Mouse (Mus musculus): Measurements from ENCODE around the gene Srrm3. TPM values are rescaled to one million over a fixed set of nuclear protein-coding genes. Genes with fewer than 3 reads are reported as not detected.
A peak's percentile ranks its signal among the peaks of the same experiment; 100 is the strongest.

Gene Srrm3
- polyA plus RNA-seq, 1 experiment from 2014 or later: 0.19 TPM

DNA sequence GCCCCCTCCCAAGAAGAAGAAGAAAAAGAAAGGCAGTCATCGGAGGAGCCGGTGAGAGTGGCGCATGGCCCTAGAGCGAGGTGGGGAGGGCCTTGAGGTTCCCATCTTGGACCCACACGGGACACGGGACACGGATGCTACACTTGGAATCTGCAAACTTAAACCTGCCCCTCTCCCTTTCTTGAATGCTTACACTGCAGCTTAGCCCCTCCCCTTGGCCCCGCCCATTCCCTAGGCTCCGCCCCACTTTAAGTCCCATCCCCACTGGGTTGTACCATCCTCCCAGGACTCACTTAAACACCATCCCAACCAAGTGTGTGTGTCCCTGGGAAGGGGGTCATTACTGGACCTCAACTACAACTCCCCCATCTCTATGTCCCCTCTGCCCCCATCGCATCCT lies 45.7 kb downstream of the Srrm3 start:
- Histone ChIP-seq H3K9me3 (peaks cover 2% of the 10 kb centered on the region), H3K4me1 (peaks cover 15% of the 10 kb centered on the region), H3K27ac (no peak overlapping the region), H3K36me3 (no peaks in the 10 kb centered on the region), H3K4me2 (replicated peaks) (no peak overlapping the region; the same call in 1 of the 2 replicates), H3K4me3 (peak overlapping the region; percentile 7; the same call in 1 of the 2 replicates), H3K9ac (no peak overlapping the region), H3K27me3 (peaks cover 90% of the 10 kb centered on the region)
- no peak for ATAC-seq (ENCODE audit: low FRiP score, low read depth)
- 2% methylated on average over 10 of the region's 10 CpGs for WGBS

DNA sequence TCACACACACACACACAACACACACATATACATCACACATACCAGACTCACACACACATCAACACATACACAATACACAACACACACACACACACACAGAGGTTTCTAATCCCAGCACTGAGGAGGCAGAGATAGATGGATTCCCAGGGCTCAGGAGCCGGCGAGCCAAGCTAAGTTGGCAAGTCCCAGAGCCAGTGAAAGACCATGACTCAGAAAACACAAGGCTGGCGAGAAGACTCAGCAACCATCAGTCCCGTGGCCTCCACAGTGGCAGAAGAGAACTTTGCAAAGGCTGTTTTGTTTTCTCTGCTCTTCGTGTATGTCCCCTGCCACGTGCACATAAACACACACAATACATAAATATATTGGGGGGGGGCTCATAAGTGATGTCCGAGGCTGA lies 47.0 kb downstream of the Srrm3 start:
- no peak overlapping the region for H3K27ac ChIP-seq
- WGBS: 63% methylated on average over 7 of the region's 7 CpGs
- H3K9ac ChIP-seq: no peak overlapping the region
- no peaks in the 10 kb centered on the region for H3K36me3 ChIP-seq
- no peak for ATAC-seq (ENCODE audit: low FRiP score, low read depth)
- H3K9me3 ChIP-seq: no peaks in the 10 kb centered on the region
- peaks cover 15% of the 10 kb centered on the region for H3K4me1 ChIP-seq
- H3K4me2 ChIP-seq (replicated peaks): no peak overlapping the region
- H3K27me3 ChIP-seq: peaks cover 99% of the 10 kb centered on the region
- no peak overlapping the region for H3K4me3 ChIP-seq

DNA sequence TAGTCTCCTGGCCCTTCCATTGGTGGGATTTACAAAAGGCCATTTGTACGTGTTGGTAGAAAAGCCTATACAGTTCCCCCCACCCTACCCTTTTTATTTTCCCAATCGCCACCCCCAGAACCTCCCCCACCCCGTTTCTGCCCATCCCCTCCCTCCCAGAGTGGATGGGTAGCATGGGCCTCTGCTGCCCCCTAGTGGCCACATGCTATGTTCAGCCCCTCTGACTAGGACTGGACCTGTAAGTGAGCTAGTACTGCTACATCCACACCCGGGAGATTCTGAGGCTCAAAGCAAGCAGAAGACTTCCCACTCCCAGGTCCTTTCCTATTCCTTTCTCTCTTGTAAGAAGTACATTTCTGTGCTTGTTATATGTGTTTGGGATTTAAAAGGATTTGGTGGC lies 48.5 kb downstream of the Srrm3 start:
- H3K4me1 ChIP-seq: peaks cover 15% of the 10 kb centered on the region
- H3K9me3 ChIP-seq: no peaks in the 10 kb centered on the region
- no peak overlapping the region for H3K4me3 ChIP-seq
- H3K36me3 ChIP-seq: no peaks in the 10 kb centered on the region
- peaks cover 95% of the 10 kb centered on the region for H3K27me3 ChIP-seq
- H3K4me2 ChIP-seq (replicated peaks): no peak overlapping the region
- no peak overlapping the region for H3K27ac ChIP-seq
- H3K9ac ChIP-seq: no peak overlapping the region
- WGBS: 1% methylated on average over 4 of the region's 4 CpGs
- no peak for ATAC-seq (ENCODE audit: low FRiP score, low read depth)

DNA sequence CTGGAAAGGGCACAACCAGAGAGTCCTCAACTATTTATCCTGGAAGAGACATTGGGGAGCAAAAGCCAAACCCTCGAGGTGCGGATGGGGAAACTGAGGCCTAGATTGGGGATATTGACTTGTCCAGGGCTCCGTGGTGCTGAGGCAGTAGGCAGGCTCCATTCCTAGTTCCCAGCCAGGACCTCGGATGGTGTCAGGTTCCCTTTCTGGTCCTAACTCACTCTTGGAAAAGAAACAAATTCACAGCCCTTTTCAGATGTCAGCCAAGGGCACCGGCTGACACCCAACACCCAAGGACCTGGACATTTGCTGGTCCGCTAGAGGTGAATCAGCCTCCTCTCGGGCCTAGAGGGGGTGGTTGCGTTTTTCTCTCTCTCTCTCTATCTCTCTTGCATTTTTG lies 60.0 kb downstream of the Srrm3 start:
- H3K4me2 ChIP-seq (replicated peaks): no peak overlapping the region
- no peak overlapping the region for H3K9ac ChIP-seq
- no peak overlapping the region for H3K4me3 ChIP-seq
- H3K9me3 ChIP-seq: no peaks in the 10 kb centered on the region
- H3K27me3 ChIP-seq: peaks cover 95% of the 10 kb centered on the region
- no peak overlapping the region for H3K27ac ChIP-seq
- 29% methylated on average over 8 of the region's 8 CpGs for WGBS
- no peak for ATAC-seq (ENCODE audit: low FRiP score, low read depth)
- no peaks in the 10 kb centered on the region for H3K36me3 ChIP-seq
- H3K4me1 ChIP-seq: peaks cover 17% of the 10 kb centered on the region

DNA sequence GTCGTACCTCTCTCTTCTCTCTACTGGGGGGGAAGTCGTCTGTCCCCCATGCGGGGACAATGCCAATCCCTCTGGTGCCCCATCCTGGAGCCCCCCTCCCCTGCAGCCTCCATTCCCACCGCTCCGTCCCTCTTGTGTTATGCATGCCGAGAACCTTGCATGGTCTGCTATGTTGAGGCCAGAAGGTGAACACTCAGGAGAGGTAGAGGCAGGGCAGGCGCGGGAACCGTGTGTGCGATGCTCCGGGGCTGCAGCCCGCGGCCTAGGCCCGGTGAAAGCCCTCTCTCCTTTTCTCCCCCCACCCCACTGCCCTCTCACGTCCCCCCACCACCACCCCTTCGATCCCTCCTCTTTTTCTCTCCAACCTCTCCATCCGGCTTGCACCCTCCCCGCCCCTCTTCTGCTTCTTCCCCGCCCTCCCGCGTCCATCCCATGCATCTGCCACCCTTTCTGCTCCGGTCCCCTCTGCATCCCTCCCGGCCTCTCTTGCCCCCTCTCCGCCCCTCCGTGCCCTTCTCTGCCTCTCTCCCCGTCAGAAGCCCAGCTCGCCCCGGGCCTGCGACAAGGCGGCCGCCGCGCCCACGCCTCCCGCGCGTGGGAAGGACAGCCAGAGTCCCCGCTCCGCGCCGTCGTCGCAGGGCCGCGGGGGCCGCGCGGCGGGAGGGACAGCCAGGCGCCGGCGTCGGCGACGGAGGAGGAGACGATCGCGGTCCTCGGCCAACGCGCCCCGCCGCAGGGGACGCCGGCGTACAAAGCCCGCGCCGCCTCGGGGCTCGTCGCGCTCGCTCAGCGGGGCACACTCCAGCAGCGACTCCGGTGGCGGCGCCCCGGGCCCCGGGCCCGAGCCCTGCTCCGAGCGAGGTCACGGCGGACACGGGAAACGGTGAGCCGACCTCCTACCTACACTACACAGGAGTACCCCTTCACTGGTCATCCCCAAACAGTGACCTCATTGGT lies 61.2 kb downstream of the Srrm3 start:
- ATAC-seq (ENCODE audit: low FRiP score, low read depth): peak; percentile 61; the same call in 1 of the 2 replicates
- Histone ChIP-seq H3K4me3 (peak overlapping the region; percentile 52), H3K4me1 (peaks cover 17% of the 10 kb centered on the region), H3K27me3 (peaks cover 95% of the 10 kb centered on the region), H3K4me2 (replicated peaks) (peak overlapping the region; percentile 90), H3K9ac (peak overlapping the region; percentile 68), H3K36me3 (no peaks in the 10 kb centered on the region), H3K27ac (no peak overlapping the region), H3K9me3 (no peaks in the 10 kb centered on the region)
- WGBS: under 1% methylated on average over 78 of the region's 89 CpGs

DNA sequence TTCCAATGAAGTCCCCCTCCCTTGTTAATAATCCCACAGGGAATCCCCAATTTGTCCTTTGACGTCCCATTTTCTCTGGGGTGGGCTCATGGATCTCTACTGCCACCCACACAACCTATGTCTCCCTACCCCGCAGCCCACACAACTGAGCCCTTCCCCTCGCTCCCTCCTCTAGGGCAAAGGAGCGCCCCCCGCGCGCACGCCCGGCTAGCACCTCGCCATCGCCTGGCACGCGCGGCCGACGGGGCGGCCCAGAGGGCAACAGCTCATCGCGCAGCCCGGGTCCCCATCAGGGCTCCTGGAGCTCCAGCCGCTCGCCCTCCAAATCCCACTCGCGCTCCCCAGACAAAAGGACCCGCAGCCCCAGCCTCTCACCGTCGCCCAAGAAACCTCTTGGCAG lies 62.0 kb downstream of the Srrm3 start:
- 0 out of 2 replicates have a peak, but pooled peaks have one; percentile 6 for ATAC-seq (ENCODE audit: low FRiP score, low read depth)
- peaks cover 17% of the 10 kb centered on the region for H3K4me1 ChIP-seq
- H3K9me3 ChIP-seq: no peaks in the 10 kb centered on the region
- no peak overlapping the region for H3K27ac ChIP-seq
- H3K9ac ChIP-seq: no peak overlapping the region
- H3K36me3 ChIP-seq: no peaks in the 10 kb centered on the region
- H3K27me3 ChIP-seq: peaks cover 99% of the 10 kb centered on the region
- H3K4me2 ChIP-seq (replicated peaks): peak overlapping the region; percentile 90
- H3K4me3 ChIP-seq: peak overlapping the region; percentile 52
- 2% methylated on average over 27 of the region's 27 CpGs for WGBS

DNA sequence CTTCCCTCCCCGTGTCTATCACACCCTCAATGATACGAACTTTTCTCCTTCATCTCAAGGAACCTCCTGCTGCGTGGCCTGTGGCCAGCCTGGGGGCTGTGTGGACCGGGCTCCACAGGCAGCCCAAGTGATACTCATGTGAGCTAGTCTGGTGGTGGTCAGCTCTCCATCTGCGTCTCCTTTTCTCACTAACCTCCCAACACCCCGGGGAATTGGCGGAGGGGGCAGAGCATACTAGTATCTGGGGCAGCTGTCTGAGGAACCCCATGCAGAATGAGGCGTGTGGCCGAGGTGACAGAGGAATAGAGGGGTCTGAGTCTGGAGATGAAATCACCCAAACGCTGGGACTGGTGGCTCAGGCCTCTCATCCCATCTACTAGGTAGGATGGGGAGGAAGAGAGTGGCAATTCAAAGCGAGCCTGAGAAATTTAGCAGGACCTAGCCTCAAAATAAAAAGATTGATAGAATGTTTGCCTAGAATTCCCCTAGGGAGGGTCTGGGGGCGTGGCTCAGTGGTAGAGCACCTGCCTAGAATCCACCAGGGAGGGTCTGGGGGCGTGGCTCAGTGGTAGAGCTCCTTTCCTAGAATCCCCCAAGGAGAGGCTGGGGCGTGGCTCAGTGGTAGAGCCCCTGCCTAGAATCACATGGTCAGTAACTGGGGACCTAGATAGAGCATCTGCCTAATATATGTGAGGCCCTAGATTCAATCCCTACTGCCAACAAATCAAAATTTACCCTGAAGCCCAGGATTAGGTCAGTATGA lies 63.2 kb downstream of the Srrm3 start:
- ATAC-seq (ENCODE audit: low FRiP score, low read depth): no peak
- peaks cover 17% of the 10 kb centered on the region for H3K4me1 ChIP-seq
- no peak overlapping the region for H3K9ac ChIP-seq
- no peak overlapping the region for H3K4me3 ChIP-seq
- H3K4me2 ChIP-seq (replicated peaks): no peak overlapping the region
- no peak overlapping the region for H3K27ac ChIP-seq
- 58% methylated on average over 14 of the region's 14 CpGs for WGBS
- peaks cover 99% of the 10 kb centered on the region for H3K27me3 ChIP-seq
- H3K36me3 ChIP-seq: no peaks in the 10 kb centered on the region
- no peaks in the 10 kb centered on the region for H3K9me3 ChIP-seq

DNA sequence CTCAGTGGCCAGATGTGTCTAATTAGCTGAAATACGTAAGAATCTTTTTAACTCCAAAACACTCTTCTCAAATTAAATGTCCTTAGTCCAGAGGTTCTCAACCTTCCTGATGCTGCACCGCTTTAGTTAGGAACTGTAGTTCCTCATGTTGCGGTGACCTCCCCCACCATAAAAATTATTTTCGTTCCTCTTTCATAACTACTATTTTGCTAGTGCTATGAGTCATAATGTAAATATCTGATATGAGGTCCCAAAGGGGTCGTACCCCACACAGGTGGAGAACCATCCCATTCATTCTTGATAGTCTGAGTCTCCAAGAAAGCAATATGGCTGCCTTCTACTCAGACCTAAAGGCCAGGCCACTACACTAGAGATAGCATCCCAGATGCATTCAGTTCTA lies 63.8 kb downstream of the Srrm3 start:
- peaks cover 17% of the 10 kb centered on the region for H3K4me1 ChIP-seq
- H3K4me2 ChIP-seq (replicated peaks): no peak overlapping the region
- peaks cover 96% of the 10 kb centered on the region for H3K27me3 ChIP-seq
- no peak overlapping the region for H3K4me3 ChIP-seq
- H3K27ac ChIP-seq: no peak overlapping the region
- no peaks in the 10 kb centered on the region for H3K36me3 ChIP-seq
- H3K9ac ChIP-seq: no peak overlapping the region
- H3K9me3 ChIP-seq: no peaks in the 10 kb centered on the region
- no peak for ATAC-seq (ENCODE audit: low FRiP score, low read depth)
- WGBS: 76% methylated on average over 5 of the region's 5 CpGs

DNA sequence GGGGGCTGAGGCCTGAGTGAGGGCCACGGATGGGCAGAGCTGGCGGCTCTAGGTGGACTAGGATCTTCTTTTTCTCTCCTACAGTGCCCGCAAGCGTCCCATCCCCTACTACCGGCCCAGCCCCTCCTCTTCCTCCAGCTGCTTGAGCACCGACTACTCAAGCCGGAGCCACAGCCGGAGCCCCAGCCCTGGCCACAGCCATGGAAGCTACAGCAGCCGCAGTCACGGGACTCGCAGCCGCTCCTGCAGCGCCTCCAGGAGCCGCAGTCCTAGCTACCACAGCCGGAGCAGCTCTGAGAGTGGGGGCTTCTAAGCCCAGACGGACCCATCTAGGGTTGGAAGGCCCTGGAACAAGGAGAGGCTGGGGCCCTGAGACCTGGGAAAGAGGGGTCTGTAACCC lies 66.3 kb downstream of the Srrm3 start:
- peaks cover 16% of the 10 kb centered on the region for H3K4me1 ChIP-seq
- no peaks in the 10 kb centered on the region for H3K36me3 ChIP-seq
- peak overlapping the region; percentile 43; the same call in 1 of the 2 replicates for H3K9ac ChIP-seq
- H3K27ac ChIP-seq: no peak overlapping the region
- peak overlapping the region; percentile 35 for H3K4me2 ChIP-seq (replicated peaks)
- no peak for ATAC-seq (ENCODE audit: low FRiP score, low read depth)
- H3K9me3 ChIP-seq: no peaks in the 10 kb centered on the region
- H3K27me3 ChIP-seq: peaks cover 72% of the 10 kb centered on the region
- WGBS: 20% methylated on average over 16 of the region's 16 CpGs
- H3K4me3 ChIP-seq: no peak overlapping the region

DNA sequence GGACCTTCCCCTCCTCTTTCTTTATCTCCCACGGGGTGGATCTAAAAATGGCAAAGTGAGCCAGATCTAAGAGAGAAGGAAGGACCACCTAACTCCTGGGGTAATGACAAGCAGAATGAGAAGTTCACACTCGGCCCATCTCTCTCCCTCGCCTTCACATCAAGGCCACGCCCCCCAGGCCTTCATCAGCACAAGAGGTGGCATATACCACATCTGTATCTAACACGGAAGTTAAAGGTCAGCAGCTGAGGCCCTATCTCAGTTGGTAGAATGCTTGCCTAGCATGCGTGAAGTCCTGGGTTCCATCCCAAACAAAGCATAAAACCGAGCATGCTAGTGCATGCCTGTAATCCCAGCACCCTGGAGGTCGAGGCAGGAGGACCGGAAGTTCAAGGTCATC lies 67.1 kb downstream of the Srrm3 start:
- WGBS: 61% methylated on average over 9 of the region's 9 CpGs
- Histone ChIP-seq H3K9me3 (no peaks in the 10 kb centered on the region), H3K27ac (no peak overlapping the region), H3K9ac (no peak overlapping the region), H3K4me2 (replicated peaks) (no peak overlapping the region), H3K4me3 (no peak overlapping the region), H3K4me1 (peaks cover 8% of the 10 kb centered on the region), H3K36me3 (no peaks in the 10 kb centered on the region), H3K27me3 (peaks cover 65% of the 10 kb centered on the region)
- ATAC-seq (ENCODE audit: low FRiP score, low read depth): no peak

DNA sequence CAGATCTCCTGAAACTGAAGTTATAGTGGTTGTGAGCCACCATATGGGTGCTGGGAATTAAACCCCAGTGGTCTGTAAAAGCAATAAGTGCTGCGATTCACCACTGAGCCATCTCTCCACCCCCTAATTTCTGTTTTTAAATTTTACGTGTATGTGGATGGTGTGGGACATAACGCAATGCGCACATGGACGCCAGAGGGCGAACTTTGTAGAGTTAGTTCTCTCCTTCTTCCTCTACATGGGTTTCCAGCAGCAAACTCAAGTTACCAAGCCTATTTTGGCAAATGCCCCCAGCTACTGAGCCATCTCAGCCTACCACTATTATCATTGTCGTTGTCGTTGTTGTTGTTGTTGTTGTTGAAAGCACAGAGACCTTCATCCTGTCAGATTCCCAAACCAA lies 70.5 kb downstream of the Srrm3 start:
- Histone ChIP-seq H3K4me1 (peaks cover 17% of the 10 kb centered on the region), H3K4me2 (replicated peaks) (peak overlapping the region; percentile 66), H3K9me3 (no peaks in the 10 kb centered on the region), H3K4me3 (peak overlapping the region; percentile 45), H3K9ac (no peak overlapping the region; the same call in 1 of the 2 replicates), H3K36me3 (no peaks in the 10 kb centered on the region), H3K27ac (no peak overlapping the region), H3K27me3 (peaks cover 30% of the 10 kb centered on the region)
- 11% methylated on average over 8 of the region's 8 CpGs for WGBS
- ATAC-seq (ENCODE audit: low FRiP score, low read depth): no peak

DNA sequence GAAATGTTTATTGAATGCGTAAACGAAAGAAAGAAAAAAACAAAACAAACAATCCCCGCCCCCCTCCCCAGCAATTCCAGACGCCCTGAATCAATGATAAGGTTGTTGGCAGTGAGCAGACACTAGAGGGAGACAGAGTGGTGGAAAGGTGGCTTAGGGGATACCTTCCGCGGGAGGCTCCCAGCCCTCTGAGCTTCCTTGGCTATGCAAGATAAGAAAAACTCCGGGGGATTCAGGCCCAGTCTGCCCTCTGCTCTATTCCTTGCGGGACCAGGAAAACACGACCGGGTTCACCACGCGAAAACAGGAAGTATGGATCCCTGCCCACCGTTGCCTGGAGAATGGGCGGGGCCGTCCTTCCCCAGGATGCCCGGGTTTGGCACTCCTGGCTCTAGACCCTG lies 71.1 kb downstream of the Srrm3 start:
- no peak overlapping the region for H3K27ac ChIP-seq
- peak overlapping the region; percentile 66 for H3K4me2 ChIP-seq (replicated peaks)
- H3K4me3 ChIP-seq: peak overlapping the region; percentile 45
- H3K27me3 ChIP-seq: peaks cover 24% of the 10 kb centered on the region
- H3K9me3 ChIP-seq: no peaks in the 10 kb centered on the region
- H3K36me3 ChIP-seq: no peaks in the 10 kb centered on the region
- no peak for ATAC-seq (ENCODE audit: low FRiP score, low read depth)
- peak overlapping the region; percentile 62 for H3K9ac ChIP-seq
- 2% methylated on average over 16 of the region's 16 CpGs for WGBS
- H3K4me1 ChIP-seq: peaks cover 17% of the 10 kb centered on the region
